Mouse (Mus musculus) layer of hippocampus, postnatal 10 days (tissue): ENCODE results near the gene Ubl5. TPM values are rescaled to one million over a fixed set of nuclear protein-coding genes. Genes with fewer than 3 reads are reported as not detected.
A peak's percentile ranks its signal among the peaks of the same experiment; 100 is the strongest.
"Not testable (repeated sequence)": the region's sequence is repeated elsewhere in the genome, so short reads cannot be mapped to it uniquely, and the experiment has no call there.

ENCODE experiments used
- DNase-seq, 2 experiments: peaks; one replicate each; pipeline ENCODE4 v3.0.0; 2021; ENCODE audit warnings: low spot score in 2 of 2
- total RNA-seq, 2 experiments: library from RNA; stranded (reverse); gene quantifications; 2 replicates each; pipeline ENCODE4 v1.2.3; 2021

Gene Ubl5
- total RNA-seq, 2 experiments from 2014 or later: 318 to 356 TPM

GRCm38 (mm10) chr9:20653859-20654258 lies 11.2 kb downstream of the Ubl5 start:
- no peak for DNase-seq

GRCm38 (mm10) chr9:20657546-20657945 lies 14.9 kb downstream of the Ubl5 start:
- no peak for DNase-seq

- DNase-seq: peak; percentile 88 to 89
These were observed 19.6 kb downstream of the Ubl5 start for GRCm38 (mm10) chr9:20662325-20662724.

- no peak for DNase-seq
These were observed 20.2 kb downstream of the Ubl5 start for GRCm38 (mm10) chr9:20662874-20663273.

- peak; percentile 54 to 59 for DNase-seq
These were observed 21.3 kb downstream of the Ubl5 start for GRCm38 (mm10) chr9:20663956-20664355.

GRCm38 (mm10) chr9:20664366-20664765 lies 21.7 kb downstream of the Ubl5 start:
- DNase-seq: peak in 1 of 2 experiments; percentile 45

- no peak for DNase-seq
These were observed 22.4 kb downstream of the Ubl5 start for GRCm38 (mm10) chr9:20664982-20665637.

GRCm38 (mm10) chr9:20665925-20666324 lies 23.2 kb downstream of the Ubl5 start:
- DNase-seq: peak in 1 of 2 experiments; percentile 39

- no peak for DNase-seq
These were observed 23.9 kb downstream of the Ubl5 start for GRCm38 (mm10) chr9:20666510-20667034.

GRCm38 (mm10) chr9:20668065-20668464 lies 25.4 kb downstream of the Ubl5 start:
- DNase-seq: no peak

- no peak for DNase-seq
These were observed 29.4 kb downstream of the Ubl5 start for GRCm38 (mm10) chr9:20672047-20672446.

GRCm38 (mm10) chr9:20677892-20678291 lies 35.2 kb downstream of the Ubl5 start:
- no peak for DNase-seq

GRCm38 (mm10) chr9:20680378-20680958 lies 37.8 kb downstream of the Ubl5 start:
- no peak for DNase-seq

GRCm38 (mm10) chr9:20681546-20682388 lies 39.1 kb downstream of the Ubl5 start:
- DNase-seq: no peak

- no peak for DNase-seq
These were observed 39.7 kb downstream of the Ubl5 start for GRCm38 (mm10) chr9:20682389-20682722.

- DNase-seq: no peak
These were observed 42.6 kb downstream of the Ubl5 start for GRCm38 (mm10) chr9:20685081-20685861.

GRCm38 (mm10) chr9:20689403-20689802 lies 46.7 kb downstream of the Ubl5 start:
- DNase-seq: no peak

GRCm38 (mm10) chr9:20689913-20690312 lies 47.2 kb downstream of the Ubl5 start:
- no peak for DNase-seq

- not testable (repeated sequence) for DNase-seq
These were observed 47.8 kb downstream of the Ubl5 start for GRCm38 (mm10) chr9:20690449-20690848.

GRCm38 (mm10) chr9:20692863-20693262 lies 50.2 kb downstream of the Ubl5 start:
- DNase-seq: no peak

- DNase-seq: no peak
These were observed 52.1 kb downstream of the Ubl5 start for GRCm38 (mm10) chr9:20694721-20695235.
